Mouse (Mus musculus): ENCODE results near the gene Oprm1. TPM values are rescaled to one million over a fixed set of nuclear protein-coding genes. Genes with fewer than 3 reads are reported as not detected.

Gene Oprm1
- polyA plus RNA-seq, 2 experiments from 2014 or later = 0.97 TPM; not detected in 1

Other genes with a start within 250 kb of the Oprm1 start
- gene Gm10945, start 3.3 kb downstream of the Oprm1 start, polyA plus RNA-seq (2017; shearing (Covaris generic)) = not detected